ENCODE assay signal across 8 mouse cellular contexts in genomic region chr14:61360131-61360980, GRCm38 (mm10). TPM values are rescaled to one million over a fixed set of nuclear protein-coding genes. Genes with fewer than 3 reads are reported as not detected.
DNase-seq lines count a peak whose midpoint lies in the region; ATAC-seq and TF ChIP-seq lines count a peak whose summit lies in the region.

TSS of gene Ebpl (minus strand) at chr14:61360439.

- ATAC-seq in forebrain, embryonic 16.5 days = peak; percentile 97
- ATAC-seq in lung, embryonic 15.5 days (ENCODE audit: borderline replicate concordance, extremely low read depth, low FRiP score, low TSS enrichment) = peak; percentile 97

- H3K4me2 ChIP-seq in forebrain, embryonic 16.5 days (ENCODE audit: low read length) = peak within 1 kb of the TSS; percentile 64
- peak within 1 kb of the TSS; percentile 55 for H3K4me2 ChIP-seq in lung, embryonic 15.5 days

- H3K9me3 ChIP-seq in ES-E14 (ENCODE audit: control insufficient read depth, insufficient read depth, low read depth, low read length) = no peaks in the 10 kb centered on the region
- no peaks in the 10 kb centered on the region for H3K9me3 ChIP-seq in forebrain, embryonic 16.5 days (ENCODE audit: control insufficient read depth, low read length)
- no peaks in the 10 kb centered on the region for H3K9me3 ChIP-seq in lung, embryonic 15.5 days

- peak; percentile 74 for DNase-seq in ES-E14 (ENCODE audit: low read depth, low spot score)
- DNase-seq in cerebellum, adult 11-12 months = peak; percentile 92
- DNase-seq in heart, postnatal 4 days = peak; percentile 92
- peak; percentile 91 to 93 for DNase-seq in layer of hippocampus, adult 8-10 months (ENCODE audit: low spot score in 2 of 2)
- peak; percentile 92 for DNase-seq in ovary, adult 18-20 months (ENCODE audit: low spot score)
- peak; percentile 87 for DNase-seq in thymus, postnatal 0 days (ENCODE audit: low spot score)

- peak within 1 kb of the TSS; percentile 74 to 85 for H3K4me3 ChIP-seq in ES-E14 (ENCODE audit: insufficient read depth in 1 of 2, low read depth in 1 of 2, low read length in 2 of 2, poor library complexity in 1 of 2, severe bottlenecking in 1 of 2)
- H3K4me3 ChIP-seq in forebrain, embryonic 16.5 days (replicated peaks; ENCODE audit: low read length) = peak within 1 kb of the TSS; percentile 68
- peak within 1 kb of the TSS; percentile 51 for H3K4me3 ChIP-seq in lung, embryonic 15.5 days

- under 1% methylated on average over 40 of the region's 40 CpGs for WGBS in forebrain, embryonic 16.5 days
- under 1% methylated on average over 40 of the region's 40 CpGs for WGBS in lung, embryonic 15.5 days

- 0 out of 4 replicates have a peak, but pooled peaks cover 0 to 3% of the 10 kb centered on the region in 2 experiments for H3K4me1 ChIP-seq in ES-E14 (ENCODE audit: control insufficient read depth in 2 of 2, insufficient read depth in 2 of 2, low read length in 2 of 2, poor library complexity in 1 of 2)
- H3K4me1 ChIP-seq in forebrain, embryonic 16.5 days (replicated peaks; ENCODE audit: control insufficient read depth, insufficient read depth, low read length) = peaks cover 7% of the 10 kb centered on the region
- H3K4me1 ChIP-seq in lung, embryonic 15.5 days = peaks cover 9% of the 10 kb centered on the region; the same call in 1 of the 2 replicates

- no peaks in the 10 kb centered on the region for H3K27me3 ChIP-seq in forebrain, embryonic 16.5 days (replicated peaks; ENCODE audit: control insufficient read depth, insufficient read depth, low read length)
- H3K27me3 ChIP-seq in lung, embryonic 15.5 days = no peaks in the 10 kb centered on the region

- H3K27ac ChIP-seq in ES-E14 (ENCODE audit: insufficient read depth, low read depth, low read length, poor library complexity, severe bottlenecking) = 0 out of 2 replicates have a peak within 1 kb of the TSS, but pooled peaks have one; percentile 6
- H3K27ac ChIP-seq in forebrain, embryonic 16.5 days (ENCODE audit: low read length) = peak within 1 kb of the TSS; percentile 83
- peak within 1 kb of the TSS; percentile 67 for H3K27ac ChIP-seq in lung, embryonic 15.5 days

- H3K9ac ChIP-seq in ES-E14 (ENCODE audit: insufficient read depth, low read depth, low read length, poor library complexity, severe bottlenecking) = peak within 1 kb of the TSS; percentile 90
- H3K9ac ChIP-seq in forebrain, embryonic 16.5 days (replicated peaks; ENCODE audit: low read depth, low read length) = peak within 1 kb of the TSS; percentile 80
- H3K9ac ChIP-seq in lung, embryonic 15.5 days = peak within 1 kb of the TSS; percentile 49

- in situ Hi-C loops in ES-E14 (cut with MboI; ENCODE audit: low sequenced_read_pairs in 2 of 2, unreplicated experiment in 2 of 2) = no loop called here

- no peaks in the 10 kb centered on the region for H3K36me3 ChIP-seq in ES-E14 (ENCODE audit: control insufficient read depth, insufficient read depth, low read length, poor library complexity, severe bottlenecking)
- H3K36me3 ChIP-seq in forebrain, embryonic 16.5 days (ENCODE audit: control insufficient read depth, insufficient read depth) = no peaks in the 10 kb centered on the region; the same call in 1 of the 2 replicates
- H3K36me3 ChIP-seq in lung, embryonic 15.5 days = no peaks in the 10 kb centered on the region

TF ChIP-seq in ES-E14, 5 proteins besides CTCF, POLR2A, EP300 and RAD21:
- TF ChIP-seq ZNF384 (IDR thresholded peaks at IDR 0.05; ENCODE audit: low read depth, low read length) = no peak
- TF ChIP-seq MAFK (IDR thresholded peaks at IDR 0.05; ENCODE audit: insufficient read depth, low read depth, low read length) = no peak
- TF ChIP-seq CHD2 (IDR thresholded peaks at IDR 0.05; ENCODE audit: low read depth, low read length) = no peak
- no peak for TF ChIP-seq ZC3H11A (IDR thresholded peaks at IDR 0.05; ENCODE audit: borderline replicate concordance, low read depth, low read length)
- TF ChIP-seq HCFC1 (IDR thresholded peaks at IDR 0.05; ENCODE audit: borderline replicate concordance, insufficient read depth, low read length) = no peak

RNA-seq across cellular contexts. Expression of gene Ebpl, which starts in this region (rescaled TPM):
- total RNA-seq in ES-E14 (2012; rRNA removed) = 4.0 and 7.5 TPM in 2 replicates
- polyA plus RNA-seq in forebrain, embryonic 16.5 days (2015; fragmentation: Nextera tagmentation; extraction: Ambion mirVana) = 9.7 and 10.3 TPM in 2 replicates
- 1 to 10 TPM; 2.0 to 2.1 TPM for total RNA-seq in heart, postnatal 4 days (2021)
- 1 to 10 TPM; 5.9 to 7.0 (median 6.4) TPM for total RNA-seq in layer of hippocampus, adult 8-10 months (2022)
- 8.6 and 8.7 TPM in 2 replicates for polyA plus RNA-seq in lung, embryonic 15.5 days (2015; fragmentation: Nextera tagmentation; extraction: Ambion mirVana)
- 6.7 TPM in 2 replicates for polyA plus RNA-seq in thymus, postnatal 0 days (2015; fragmentation: Nextera tagmentation; extraction: Ambion mirVana)

Comparison
In these comparisons a context has a peak if more than half of its experiments do, and no peak if none do; other contexts are left out.
1. Peak in every context shown above with its lines: DNase-seq, ATAC-seq, H3K4me3 ChIP-seq and H3K27ac ChIP-seq.
2. H3K27ac ChIP-seq: peak in every context shown above with its lines; median percentile 83 in forebrain, embryonic 16.5 days; 67 in lung, embryonic 15.5 days; 6 in ES-E14.